Mouse (Mus musculus) liver, embryonic 14.5 days (tissue): Measurements from ENCODE around the gene Mta3.
A peak's percentile ranks its signal among the peaks of the same experiment; 100 is the strongest.

ENCODE experiments used
- CTCF ChIP-seq: IDR thresholded peaks from 2 replicates; pipeline ENCODE4 v1.5.1; 2016; ENCODE audit warnings: antibody characterized with exemption, low read depth, control low read depth
- EP300 ChIP-seq: IDR thresholded peaks from 2 replicates; pipeline ENCODE4 v1.6.1; 2016; ENCODE audit warnings: antibody characterized with exemption, low read depth

DNA sequence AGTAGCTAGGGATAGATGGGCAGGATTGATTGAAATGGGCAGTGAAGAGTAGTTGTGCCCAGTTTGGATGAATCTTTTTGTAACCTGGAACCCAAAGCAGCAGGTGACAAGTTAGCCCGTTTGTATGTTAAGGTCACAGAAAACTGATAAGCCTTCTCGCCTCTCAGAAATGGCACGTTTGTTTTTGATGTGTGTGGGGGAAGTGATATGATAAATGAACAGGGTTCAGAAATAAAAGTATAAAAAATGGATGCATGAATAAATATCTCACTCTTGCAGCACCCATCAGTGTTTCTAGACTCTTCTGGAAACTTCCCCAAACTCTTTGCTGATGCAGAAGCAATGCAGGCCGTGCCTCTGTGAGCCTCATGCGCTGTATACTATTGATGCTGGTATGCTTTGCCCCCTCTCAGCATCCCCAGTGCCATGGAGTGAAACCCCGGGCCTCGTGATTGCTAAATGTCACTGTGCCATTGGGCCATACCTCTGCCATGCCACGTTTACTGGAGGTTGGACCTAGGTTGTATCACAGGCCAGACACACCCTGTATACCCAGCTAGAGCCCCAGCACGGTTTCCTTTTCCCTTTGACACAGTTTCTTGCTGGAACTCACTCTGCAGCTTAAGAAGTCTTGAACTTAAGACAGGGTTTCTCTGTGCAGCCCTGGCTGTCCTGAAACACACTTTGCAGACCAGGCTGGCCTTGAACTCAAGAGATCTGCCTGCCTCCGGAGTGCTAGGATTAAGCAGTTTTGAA lies 41.6 kb downstream of the Mta3 start:
- TF ChIP-seq CTCF (no peak), EP300 (0 out of 2 replicates have a peak, but pooled peaks have one; percentile 3)
